Mouse (Mus musculus) adrenal gland, adult 2 months (tissue): ENCODE results near the gene Grik2. TPM values are rescaled to one million over a fixed set of nuclear protein-coding genes. Genes with fewer than 3 reads are reported as not detected.

ENCODE experiments used
- DNase-seq: peaks from one replicate; pipeline ENCODE4 v3.0.0; 2021
- long read RNA-seq: library from polyadenylated mRNA; stranded (forward); transcript quantifications from one replicate; pipeline ENCODE4 v2.0.0, GENCODE M21; 2021
- polyA plus RNA-seq: library from polyadenylated mRNA; depleted of rRNA; stranded (reverse); fragments of >200 nt; gene quantifications from 2 replicates; pipeline ENCODE4 v1.2.3, GENCODE M21; 2012; rRNA removed
- total RNA-seq, 2 experiments: library from RNA; stranded (reverse); gene quantifications; 2 replicates each; pipeline ENCODE4 v1.2.3; 2021

The Grik2 gene
- total RNA-seq (1 to 10 TPM; 1.6 to 1.8 TPM), polyA plus RNA-seq (0.34 and 0.47 TPM in 2 replicates)
- long read RNA-seq, partial matches to known transcripts: 0 of 2 reads
- long read RNA-seq, other reads (novel, unspliced or antisense): 2 of 2 reads

DNA sequence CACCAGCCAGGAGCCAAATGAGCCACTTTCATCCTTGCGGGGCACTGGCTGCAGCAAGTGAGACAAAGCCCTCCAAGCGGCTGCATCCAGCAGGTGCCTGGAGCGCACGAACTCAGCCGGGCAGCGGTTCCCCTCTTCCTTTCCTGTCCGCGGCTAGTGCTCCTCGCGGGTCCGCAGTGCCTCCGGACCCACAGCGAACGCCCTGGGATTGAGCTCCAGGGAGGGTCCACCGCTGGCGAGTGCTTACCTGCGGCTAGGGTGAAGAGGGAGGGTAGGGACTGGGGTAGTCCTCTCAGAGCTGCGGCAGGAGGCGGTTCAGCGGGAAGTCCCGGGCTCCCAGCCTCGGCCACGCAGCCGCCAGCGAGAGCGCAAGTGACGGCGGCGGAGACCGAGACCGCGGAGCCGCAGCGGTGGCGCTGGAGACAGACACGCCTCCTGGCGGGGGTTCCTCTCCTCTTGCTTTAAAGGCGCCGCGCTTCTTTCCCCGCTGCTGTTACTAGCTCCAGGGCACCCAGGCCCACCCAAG is at the start of gene Grik2:
Gene Grik2, minus strand, starts transcription at position 386 of the 526 bp plus-strand sequence.
- DNase-seq: peak; percentile 16

DNA sequence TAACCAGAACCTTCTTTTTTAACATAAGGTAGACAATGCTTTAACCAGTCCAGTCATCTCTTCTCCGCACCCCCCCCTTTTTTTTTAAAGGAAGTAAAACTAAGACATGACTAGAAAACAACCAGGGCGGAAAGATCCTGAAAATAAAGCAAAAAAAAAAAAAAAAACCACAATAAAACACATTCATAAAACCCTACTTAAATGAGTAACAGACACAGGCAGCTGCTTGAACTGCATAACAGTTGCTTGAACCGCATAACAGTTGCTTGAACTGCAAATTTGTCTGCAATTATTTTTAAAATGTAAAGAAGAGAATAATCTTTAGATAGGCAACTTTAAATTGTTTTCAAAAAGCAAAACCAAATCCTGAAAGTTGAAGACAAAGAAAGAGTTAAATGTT is 45.8 kb upstream of the Grik2 start:
- no peak for DNase-seq

DNA sequence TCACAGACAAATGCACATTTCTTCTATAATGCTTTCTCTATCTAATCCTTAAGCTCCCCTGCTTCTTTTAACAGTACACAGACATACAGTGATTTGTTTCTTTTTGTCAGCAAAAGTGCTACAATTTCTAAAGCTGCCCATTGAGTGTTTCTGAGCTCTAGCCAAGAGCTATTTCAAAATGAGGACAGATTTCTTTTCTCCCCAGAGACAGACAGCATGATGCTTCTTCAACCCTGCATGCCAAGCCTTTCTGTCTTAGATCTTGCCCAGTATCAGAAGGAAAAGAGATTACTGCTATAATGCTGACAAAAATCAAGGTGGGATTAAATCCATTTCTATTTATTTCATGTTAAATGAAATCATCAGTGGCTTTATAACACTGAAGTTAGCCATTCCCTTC is 18.7 kb upstream of the Grik2 start:
- DNase-seq: no peak

DNA sequence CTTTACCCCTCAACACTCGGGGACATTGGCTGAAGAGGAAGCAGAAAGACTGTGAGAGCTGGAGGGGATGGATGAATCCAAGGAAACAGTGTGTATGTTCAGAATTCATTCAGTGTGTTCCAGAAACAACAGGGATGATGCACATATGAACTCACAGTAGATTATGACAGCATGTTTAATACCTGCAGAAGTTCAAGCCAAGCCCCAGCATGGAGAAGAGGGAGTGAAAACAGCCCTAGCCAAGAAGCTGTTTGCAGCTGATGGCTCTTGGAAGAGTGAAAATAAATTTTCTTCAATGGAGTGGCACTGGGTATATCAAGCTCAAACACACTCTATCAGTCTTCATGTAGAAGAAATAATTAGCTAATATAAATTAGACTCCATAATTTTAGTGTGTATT is 12.4 kb upstream of the Grik2 start:
- DNase-seq: no peak

DNA sequence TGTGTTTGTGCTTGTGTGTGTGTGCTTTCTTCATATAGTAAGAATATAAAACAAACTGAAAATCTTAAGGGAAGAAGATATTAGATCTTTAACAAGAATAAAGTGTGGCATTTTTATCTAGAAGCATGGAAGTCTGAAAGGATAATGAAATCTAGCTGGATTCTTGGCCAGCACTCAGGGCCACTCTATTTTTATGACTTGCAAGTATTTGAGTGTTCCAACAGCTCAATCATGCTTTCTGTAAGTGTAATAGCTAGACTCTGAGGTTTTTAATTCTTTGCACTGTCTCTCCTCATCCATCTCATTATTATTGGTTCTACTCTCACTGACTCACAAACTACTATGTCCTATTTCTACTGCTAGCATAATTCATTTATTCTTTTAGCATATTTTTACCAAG is 5.6 kb upstream of the Grik2 start:
- DNase-seq: no peak

DNA sequence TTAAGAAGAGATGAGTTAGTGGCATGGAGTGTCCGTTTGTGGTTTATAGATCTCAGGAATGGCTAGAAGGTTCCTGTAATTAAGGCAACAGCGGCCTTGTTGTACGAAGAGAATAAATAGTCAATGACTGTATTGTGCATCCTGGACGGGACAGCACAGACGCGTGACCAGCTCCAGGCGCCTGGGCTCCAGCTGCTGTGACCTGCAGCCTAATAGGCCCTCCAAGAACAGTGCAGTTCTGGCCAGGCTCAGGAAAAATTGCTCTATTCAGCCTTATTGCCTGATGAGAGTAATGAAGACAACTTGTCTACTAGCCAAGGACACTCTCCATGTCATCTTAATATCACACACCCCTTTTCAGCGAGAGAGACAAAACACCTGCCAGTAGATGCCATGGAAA is 1.8 kb upstream of the Grik2 start:
- no peak for DNase-seq

DNA sequence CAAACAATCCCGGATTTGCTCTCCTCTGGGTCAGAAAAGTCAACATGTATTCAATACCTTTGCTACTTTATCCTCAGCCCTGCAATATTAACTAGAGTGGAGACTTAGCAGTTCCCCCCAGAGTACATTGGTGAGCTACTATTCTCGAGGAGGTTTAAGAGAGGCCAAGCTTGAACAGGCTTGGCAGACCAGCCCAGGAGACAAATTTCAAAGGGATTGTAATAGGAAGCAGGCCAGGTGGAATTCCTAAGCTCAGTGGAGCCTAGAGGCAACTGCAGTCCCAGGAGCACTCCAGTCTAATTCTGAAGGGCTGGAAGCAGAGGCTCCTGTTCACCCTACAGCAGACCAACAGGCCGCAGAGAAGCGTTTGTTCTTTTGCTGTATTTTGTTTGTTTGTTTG is 1.1 kb upstream of the Grik2 start:
- no peak for DNase-seq

DNA sequence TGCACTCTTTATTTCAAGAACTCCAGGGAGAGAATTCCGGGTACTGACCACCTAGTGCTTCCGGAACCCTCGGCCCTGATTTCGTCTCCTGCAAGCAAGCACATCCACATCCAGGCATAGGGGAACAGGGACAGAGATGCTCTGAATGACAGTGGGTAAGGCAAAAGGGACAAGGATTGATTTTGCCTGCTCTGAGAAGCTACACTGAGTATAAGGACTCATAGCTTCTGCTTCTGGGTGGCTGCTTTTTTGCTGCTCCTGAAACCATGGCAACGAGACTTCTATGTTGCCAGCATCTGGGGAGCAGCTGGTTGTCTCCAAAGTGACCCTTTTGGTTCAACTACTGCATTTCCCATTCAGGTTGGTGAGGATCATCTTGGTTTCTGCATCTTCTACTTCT is 348 bp upstream of the Grik2 start:
- no peak for DNase-seq

DNA sequence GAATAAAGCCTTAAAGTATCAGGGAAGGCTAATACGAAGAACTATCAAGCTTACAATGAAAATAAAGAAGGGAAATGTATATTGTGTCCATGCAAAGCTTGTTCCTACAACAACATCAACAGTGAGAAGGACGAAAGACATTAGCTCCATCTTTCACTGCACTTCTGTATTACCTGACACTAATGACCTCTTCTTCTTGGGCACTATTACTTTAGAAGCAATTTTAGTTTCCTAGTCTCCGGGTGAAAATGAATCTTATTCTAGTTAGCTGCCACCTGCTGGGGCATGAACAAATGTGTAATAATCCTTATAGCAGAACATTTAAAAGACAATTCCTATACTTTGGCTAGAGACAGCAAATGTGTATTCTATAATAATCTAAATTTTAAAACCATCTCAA is 1.9 kb downstream of the Grik2 start:
- no peak for DNase-seq

DNA sequence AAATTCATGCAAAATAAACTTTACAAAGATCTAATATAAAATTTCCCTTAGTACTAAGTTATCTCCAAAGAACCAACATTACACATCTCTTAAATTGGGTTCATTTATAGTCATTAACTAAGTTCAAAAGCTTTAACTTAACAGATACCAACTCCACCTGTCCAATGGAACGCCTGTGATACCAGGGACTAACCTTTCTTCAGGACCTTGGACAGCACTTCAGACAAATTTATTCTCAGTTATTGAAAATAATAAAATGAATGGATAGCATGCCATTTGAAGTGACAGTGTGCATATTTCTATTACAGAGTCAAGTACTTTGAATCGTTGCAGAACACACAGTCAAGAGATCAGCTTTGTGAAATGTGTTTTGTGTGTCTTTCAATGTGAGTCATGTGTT is 3.1 kb downstream of the Grik2 start:
- no peak for DNase-seq

DNA sequence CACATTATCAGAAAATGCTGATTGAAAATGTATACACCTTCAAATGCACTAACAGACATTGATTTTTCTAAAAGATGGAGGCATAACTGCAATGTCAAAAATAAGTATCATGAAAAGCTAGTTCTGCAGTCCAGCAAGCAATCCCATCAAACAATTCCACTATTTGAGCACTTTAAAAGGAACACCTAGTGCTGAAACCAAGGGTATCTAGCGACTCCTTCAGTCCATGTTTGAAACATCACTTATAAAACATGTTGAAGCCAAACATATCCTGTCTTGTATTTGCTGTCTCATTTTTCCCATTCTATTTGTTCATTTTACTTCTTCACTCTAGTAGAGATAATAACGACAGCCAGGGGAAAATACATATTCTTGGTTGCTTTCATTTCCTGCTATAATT is 3.7 kb downstream of the Grik2 start:
- DNase-seq: no peak

DNA sequence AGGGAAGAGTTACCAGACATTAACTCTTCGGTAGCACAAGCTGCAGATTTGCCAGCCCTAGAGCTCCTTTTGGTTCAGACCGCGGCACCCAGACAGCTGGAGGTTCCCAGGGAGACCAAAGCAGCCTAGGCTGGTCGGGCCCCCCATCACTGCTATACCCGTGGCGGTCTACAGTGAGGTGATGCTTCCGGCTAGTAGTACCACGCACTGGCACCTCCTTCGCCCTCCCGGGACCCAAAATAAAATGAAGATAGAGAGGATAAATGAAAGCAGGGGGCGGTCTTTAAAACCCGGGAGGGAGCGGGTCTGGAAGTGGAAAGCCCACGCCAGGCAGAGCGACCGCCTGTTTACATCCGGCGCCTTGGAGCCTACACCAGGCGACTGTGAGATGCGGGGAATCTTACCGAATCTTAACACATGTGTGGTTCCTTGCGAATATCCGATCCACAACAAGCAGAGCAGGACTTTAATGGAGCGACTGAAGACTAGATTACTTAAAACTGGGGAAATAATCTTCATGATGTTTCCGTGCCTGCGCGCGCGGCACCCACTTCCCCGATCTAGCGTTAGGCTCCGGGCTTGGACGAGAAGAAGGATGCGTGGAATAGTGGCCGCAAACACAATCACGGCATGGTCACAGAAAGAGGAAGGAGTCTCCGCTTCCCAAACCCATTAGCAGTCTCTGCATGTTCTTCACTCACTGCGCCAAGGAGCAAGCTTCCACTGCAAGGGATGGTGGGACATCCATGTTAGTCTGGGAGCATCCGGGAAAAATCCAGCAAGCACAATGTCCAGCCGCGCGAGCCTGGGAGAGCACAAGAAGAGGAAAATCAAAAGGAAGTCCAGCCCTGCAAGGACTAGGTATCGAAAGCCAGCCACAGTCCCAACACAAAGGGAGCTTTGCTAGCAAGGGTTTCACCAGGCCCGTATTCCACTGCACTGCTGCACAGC is 5.5 kb downstream of the Grik2 start:
- DNase-seq: no peak

DNA sequence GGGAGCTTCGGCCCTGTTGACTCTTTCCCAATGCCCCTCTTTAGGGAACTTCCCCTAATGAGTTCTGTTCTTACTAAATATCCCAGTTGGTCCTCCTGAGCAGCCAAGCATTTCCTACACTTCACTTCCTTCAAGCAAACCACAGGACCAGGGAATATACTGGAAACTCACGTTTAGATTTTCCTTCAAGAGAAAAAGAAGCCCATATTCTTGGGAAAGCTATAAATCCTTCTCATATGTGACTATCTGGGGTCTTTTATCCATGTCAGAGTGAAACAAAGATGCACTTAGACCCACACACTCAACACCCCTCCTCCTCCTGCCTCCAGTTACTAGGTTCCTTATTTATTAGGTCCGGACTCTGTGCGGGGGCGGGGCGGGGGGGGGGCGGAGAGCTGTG is 6.5 kb downstream of the Grik2 start:
- no peak for DNase-seq

DNA sequence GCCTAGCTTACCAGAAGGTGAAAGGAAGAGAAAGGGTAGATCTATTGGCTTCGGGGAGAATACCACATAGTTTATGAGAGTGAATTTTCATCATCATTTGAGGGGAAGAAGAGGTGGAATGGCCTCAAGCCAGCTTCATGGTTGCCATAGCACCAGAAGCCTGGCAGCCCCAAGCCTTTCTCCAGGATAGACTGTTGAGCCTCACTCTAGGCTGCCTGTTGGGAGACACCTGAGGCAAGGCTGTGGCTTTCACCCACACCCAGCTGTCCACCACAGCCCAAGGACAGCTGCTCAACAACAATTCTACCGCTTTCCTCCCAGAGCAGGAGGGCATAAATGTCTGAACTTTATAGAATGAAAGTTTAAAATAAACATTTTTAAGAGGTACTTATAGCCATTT is 8.1 kb downstream of the Grik2 start:
- DNase-seq: no peak

DNA sequence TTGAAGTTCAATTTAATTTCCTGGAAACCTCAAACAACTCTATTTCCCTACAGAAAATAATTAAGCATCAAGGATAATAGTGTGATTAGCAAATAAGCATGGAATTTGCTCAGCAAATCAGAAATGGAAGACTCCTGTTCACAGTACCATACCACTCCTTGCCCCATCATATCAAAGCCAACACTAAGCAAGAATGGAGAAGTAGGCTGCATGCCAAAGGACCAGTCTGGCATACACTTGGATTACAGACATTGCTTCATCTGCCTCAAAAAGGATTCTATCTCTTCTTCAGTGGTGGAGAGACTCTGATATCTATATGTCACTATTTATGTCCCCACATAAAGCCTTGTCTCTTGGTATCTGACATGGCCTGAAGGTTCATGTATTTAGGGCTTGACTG is 19.7 kb downstream of the Grik2 start:
- DNase-seq: no peak

DNA sequence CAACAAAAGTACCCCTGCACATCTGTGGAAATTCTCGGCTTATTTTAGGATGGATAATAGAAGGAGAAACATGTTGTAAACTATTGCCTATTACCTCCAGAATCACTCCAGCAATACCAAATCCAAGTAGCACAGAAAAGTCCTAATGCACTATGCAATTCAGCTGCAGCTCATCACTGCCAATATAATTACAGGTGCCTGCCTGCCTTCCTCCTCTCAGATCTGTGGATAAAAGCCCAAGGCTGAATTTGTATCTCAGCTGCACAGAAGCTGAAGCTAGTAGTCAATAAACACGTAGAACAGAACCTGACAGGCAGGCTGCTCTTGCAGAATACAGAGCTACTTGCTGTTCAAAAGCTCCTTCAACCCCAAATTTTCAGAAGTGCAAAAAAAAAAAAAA is 21.0 kb downstream of the Grik2 start:
- DNase-seq: no peak

DNA sequence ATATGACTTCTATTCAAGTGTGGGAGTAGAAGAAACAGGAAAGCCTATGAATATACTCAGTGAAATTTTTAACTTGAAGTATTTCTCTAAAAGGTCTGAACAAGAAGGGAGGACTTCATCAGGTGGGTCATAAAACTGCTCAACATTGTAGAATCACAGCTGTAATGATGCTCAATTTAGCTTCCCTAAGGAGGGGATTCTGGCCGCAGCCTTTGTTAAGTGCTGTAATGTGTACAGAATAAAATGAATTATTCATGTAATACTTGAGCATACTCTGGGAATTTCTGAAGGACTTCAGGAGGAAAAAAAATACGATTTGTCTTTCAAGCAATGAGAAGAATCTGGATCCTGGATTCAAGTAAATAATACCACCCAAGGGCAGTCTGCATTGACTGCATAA is 26.0 kb downstream of the Grik2 start:
- no peak for DNase-seq

DNA sequence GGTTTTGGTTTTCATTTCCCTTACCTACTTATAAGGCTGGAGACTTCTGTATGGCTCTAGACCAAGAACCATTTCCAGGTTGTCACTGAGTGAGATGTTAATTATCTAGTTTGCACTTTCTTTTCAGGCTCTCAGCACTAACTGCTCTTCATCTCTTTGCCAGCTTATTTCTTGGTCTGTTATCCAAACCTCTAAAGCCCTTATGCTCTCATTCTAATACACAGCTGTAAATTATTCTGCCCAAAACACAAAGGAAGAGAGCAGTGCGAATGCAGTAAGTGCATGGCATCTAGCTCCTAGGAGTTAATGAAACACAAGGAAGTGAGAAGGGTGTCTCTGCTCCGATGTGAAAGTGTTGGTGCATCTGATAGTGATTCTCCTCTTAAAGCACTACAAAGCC is 36.8 kb downstream of the Grik2 start:
- no peak for DNase-seq

DNA sequence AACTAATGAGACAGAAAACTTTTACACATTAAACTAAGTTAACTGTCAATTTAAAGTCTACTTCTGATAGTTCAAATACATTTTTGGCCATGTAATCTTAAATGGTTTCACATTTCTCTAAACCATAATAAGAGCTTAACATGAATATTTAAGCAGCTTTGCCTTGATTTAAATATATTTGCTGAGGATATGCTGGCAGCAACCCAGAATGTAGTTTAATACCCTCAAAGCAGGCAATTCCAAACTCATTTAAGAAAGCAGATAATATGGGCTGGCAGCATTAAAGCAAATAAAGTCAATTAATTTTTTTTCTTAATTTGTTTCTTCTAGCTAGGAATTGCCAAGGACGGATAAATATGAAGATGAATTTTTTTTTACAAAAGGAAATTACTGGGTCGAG is 56.7 kb downstream of the Grik2 start:
- DNase-seq: no peak

DNA sequence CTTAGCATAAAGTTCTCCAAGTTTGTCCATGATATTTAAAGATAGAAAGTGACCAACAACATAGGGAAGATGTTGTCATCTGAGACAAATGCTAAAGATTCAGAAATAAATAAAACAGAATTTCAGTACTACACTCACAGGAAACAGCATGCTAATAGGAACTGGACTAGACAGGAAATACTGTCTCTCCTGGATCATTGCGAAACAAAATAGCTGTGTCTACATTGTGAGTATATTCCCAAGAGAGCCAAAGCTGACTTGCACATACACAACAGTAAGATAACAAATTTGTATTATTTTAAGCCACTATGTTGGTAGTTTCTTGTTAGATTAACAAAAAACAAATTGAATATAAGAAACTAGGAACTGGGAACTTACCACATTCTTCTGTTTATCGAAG is 64.9 kb downstream of the Grik2 start:
- no peak for DNase-seq

DNA sequence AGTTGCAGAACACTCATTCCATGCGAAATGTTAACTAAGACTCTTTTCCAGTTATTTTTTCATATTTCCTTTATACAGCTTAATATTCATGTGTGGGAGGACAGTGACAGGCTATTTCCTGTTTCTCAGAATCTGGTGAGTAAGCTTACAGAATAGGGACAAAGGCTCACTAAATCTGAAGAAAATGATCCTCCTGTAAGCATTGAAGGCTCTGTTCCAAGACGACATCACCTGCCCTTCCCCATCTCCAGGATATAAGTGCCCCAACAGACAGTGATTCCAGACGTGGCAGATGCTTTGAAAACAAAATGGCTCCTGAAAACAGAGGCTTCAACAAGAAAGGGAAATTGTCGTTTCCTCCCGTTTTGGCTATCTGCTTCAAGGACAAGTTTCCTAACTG is 71.7 kb downstream of the Grik2 start:
- no peak for DNase-seq

DNA sequence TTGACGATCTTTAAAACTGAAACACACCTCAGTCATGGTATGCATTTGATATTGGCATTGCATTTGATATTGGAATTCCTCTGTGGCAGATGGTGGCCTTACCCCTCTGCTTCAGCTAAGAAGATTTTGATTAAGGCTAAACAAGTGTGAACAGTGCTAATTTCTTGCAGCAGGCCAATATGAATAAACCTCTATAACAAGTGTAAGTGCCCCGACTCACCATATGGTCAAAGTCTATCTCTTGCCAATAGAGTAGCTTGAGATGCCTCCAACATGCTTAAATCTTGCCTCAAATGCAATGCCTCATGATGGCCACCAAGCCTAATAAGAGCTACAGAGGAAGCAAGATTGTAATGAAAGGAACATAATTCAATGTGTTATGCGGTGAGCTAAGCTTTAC is 78.8 kb downstream of the Grik2 start:
- DNase-seq: no peak

DNA sequence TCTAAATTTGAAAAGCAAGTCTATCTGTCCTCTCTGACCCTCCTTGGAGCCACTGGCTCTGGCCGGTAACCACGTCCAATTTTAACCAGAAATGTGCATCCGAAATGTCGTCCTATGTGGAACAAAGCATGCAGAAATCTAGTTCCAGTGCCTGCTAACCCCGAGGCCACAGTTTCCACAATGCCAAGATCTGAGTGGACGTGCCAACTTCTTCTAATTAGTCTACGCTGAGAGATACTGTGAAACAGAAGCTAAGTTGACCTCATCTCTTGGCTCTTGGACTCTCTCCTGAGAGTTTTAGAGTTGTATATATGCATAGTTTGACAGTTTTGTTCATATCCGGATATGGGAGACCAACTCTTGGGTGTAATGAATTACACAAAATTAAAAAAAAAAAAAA is 84.1 kb downstream of the Grik2 start:
- DNase-seq: no peak

DNA sequence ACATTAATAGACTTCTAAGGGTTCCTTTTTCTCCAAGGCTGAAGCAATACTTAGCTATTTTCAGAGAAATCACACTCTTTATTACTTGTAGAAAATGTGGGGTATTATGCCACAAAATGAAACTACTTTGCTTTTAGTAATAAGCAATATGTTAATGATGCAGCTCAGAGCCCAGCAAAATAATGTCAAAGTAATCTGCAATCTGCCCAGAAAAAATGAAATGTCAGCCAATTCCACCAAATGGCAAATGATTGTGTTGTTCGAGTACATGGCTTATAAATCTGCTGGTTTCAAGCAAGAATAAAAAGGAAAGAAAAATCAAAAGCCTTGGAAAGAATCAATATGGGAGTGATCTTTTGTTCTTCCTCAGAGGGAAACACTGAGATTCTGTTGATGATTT is 136.2 kb downstream of the Grik2 start:
- DNase-seq: no peak
